Comparison of ENCODE assay signal across 14 mouse cellular contexts in genomic region chr5:9345038-9345617, GRCm38 (mm10).
DNase-seq lines count a peak whose midpoint lies in the region; ATAC-seq lines count a peak whose summit lies in the region.
"Had no signal": no experiment of that assay in that cellular context is flagged by ENCODE, and none has a peak within 500 bp of the region (broad histone marks: within the 10 kb centered on the region; RNA-seq: fewer than 3 reads in every experiment).

No protein-coding gene starts in this region.

- no peak overlapping the region for H3K4me3 ChIP-seq in limb, embryonic 13.5 days
- no peak overlapping the region for H3K4me3 ChIP-seq in limb, embryonic 10.5 days
- no peak overlapping the region for H3K4me3 ChIP-seq in hindbrain, embryonic 14.5 days (replicated peaks; ENCODE audit: low read length)
- H3K4me3 ChIP-seq in neural tube, embryonic 15.5 days (replicated peaks), result no peak overlapping the region
- H3K4me3 ChIP-seq: embryonic facial prominence, embryonic 13.5 days had no signal

- ATAC-seq in limb, embryonic 13.5 days (ENCODE audit: low FRiP score, low read depth), result peak; percentile 48; the same call in 1 of the 2 replicates
- ATAC-seq in common myeloid progenitor, adult 5-6 weeks (replicated peaks; ENCODE audit: low read depth, poor library complexity, severe bottlenecking), result peak; percentile 51
- peak; percentile 65; the same call in 1 of the 2 replicates for ATAC-seq in hindbrain, embryonic 14.5 days (ENCODE audit: low FRiP score)
- peak; percentile 58 for ATAC-seq in neural tube, embryonic 15.5 days (ENCODE audit: low FRiP score)
- ATAC-seq: Patski had no signal

- H3K9me3 ChIP-seq in limb, embryonic 13.5 days, result no peaks in the 10 kb centered on the region
- no peaks in the 10 kb centered on the region for H3K9me3 ChIP-seq in limb, embryonic 10.5 days (replicated peaks)
- H3K9me3 ChIP-seq in hindbrain, embryonic 14.5 days (ENCODE audit: control insufficient read depth, low read length), result no peaks in the 10 kb centered on the region
- H3K9me3 ChIP-seq in neural tube, embryonic 15.5 days (replicated peaks), result no peaks in the 10 kb centered on the region
- H3K9me3 ChIP-seq: embryonic facial prominence, embryonic 13.5 days had no signal

- no peaks in the 10 kb centered on the region for H3K4me1 ChIP-seq in limb, embryonic 13.5 days
- no peaks in the 10 kb centered on the region for H3K4me1 ChIP-seq in limb, embryonic 10.5 days
- peaks cover 26% of the 10 kb centered on the region for H3K4me1 ChIP-seq in hindbrain, embryonic 14.5 days (replicated peaks; ENCODE audit: control insufficient read depth, insufficient read depth, low read length)
- H3K4me1 ChIP-seq in neural tube, embryonic 15.5 days, result peaks cover 19% of the 10 kb centered on the region
- H3K4me1 ChIP-seq: embryonic facial prominence, embryonic 13.5 days had no signal

- H3K36me3 ChIP-seq in limb, embryonic 13.5 days, result no peaks in the 10 kb centered on the region
- H3K36me3 ChIP-seq in limb, embryonic 10.5 days, result no peaks in the 10 kb centered on the region
- no peaks in the 10 kb centered on the region for H3K36me3 ChIP-seq in hindbrain, embryonic 14.5 days (replicated peaks; ENCODE audit: control insufficient read depth, insufficient read depth)
- H3K36me3 ChIP-seq in neural tube, embryonic 15.5 days, result no peaks in the 10 kb centered on the region
- H3K36me3 ChIP-seq: embryonic facial prominence, embryonic 13.5 days had no signal

- 70% methylated on average over 10 of the region's 10 CpGs for WGBS in limb, embryonic 13.5 days
- 91% methylated on average over 10 of the region's 10 CpGs for WGBS in limb, embryonic 10.5 days
- WGBS in hindbrain, embryonic 14.5 days, result 38% methylated on average over 10 of the region's 10 CpGs
- WGBS in neural tube, embryonic 15.5 days, result 40% methylated on average over 10 of the region's 10 CpGs

- no peak overlapping the region for H3K27ac ChIP-seq in limb, embryonic 13.5 days
- H3K27ac ChIP-seq in limb, embryonic 10.5 days, result no peak overlapping the region
- peak overlapping the region; percentile 84 for H3K27ac ChIP-seq in hindbrain, embryonic 14.5 days
- H3K27ac ChIP-seq in neural tube, embryonic 15.5 days (replicated peaks), result peak overlapping the region; percentile 74
- H3K27ac ChIP-seq: embryonic facial prominence, embryonic 13.5 days had no signal

- DNase-seq in limb, embryonic 10.5 days (ENCODE audit: low spot score), result no peak
- peak; percentile 42 for DNase-seq in hindbrain, embryonic 14.5 days (ENCODE audit: low spot score)
- no peak for DNase-seq in embryo, embryonic 10.5 days (ENCODE audit: low spot score)
- DNase-seq in thymus, postnatal 36 days, result no peak
- DNase-seq in lung, postnatal 25 days (ENCODE audit: low spot score), result no peak
- DNase-seq: adrenal gland, postnatal 14 days; gastrocnemius, postnatal 25 days; kidney, adult 9 months; layer of hippocampus, postnatal 36 days had no signal

- H3K4me2 ChIP-seq in limb, embryonic 13.5 days (replicated peaks), result no peak overlapping the region
- H3K4me2 ChIP-seq in hindbrain, embryonic 14.5 days (replicated peaks), result no peak overlapping the region
- 0 out of 2 replicates have a peak overlapping the region, but pooled peaks have one; percentile 2 for H3K4me2 ChIP-seq in neural tube, embryonic 15.5 days
- H3K4me2 ChIP-seq: embryonic facial prominence, embryonic 13.5 days had no signal

- no peaks in the 10 kb centered on the region for H3K27me3 ChIP-seq in limb, embryonic 13.5 days
- H3K27me3 ChIP-seq in limb, embryonic 10.5 days (ENCODE audit: low read depth, poor library complexity, severe bottlenecking), result no peaks in the 10 kb centered on the region
- H3K27me3 ChIP-seq in hindbrain, embryonic 14.5 days (ENCODE audit: control insufficient read depth, insufficient read depth, low read length), result no peaks in the 10 kb centered on the region
- H3K27me3 ChIP-seq in neural tube, embryonic 15.5 days (replicated peaks), result no peaks in the 10 kb centered on the region
- H3K27me3 ChIP-seq: embryonic facial prominence, embryonic 13.5 days; Patski had no signal

- no peak overlapping the region for H3K9ac ChIP-seq in limb, embryonic 13.5 days
- H3K9ac ChIP-seq in hindbrain, embryonic 14.5 days, result peak overlapping the region; percentile 1; the same call in 1 of the 2 replicates
- H3K9ac ChIP-seq in neural tube, embryonic 15.5 days (replicated peaks), result no peak overlapping the region
- H3K9ac ChIP-seq: embryonic facial prominence, embryonic 13.5 days had no signal

Comparison
In these comparisons a context has a peak if more than half of its experiments do, and no peak if none do; other contexts are left out.
1. H3K27ac ChIP-seq: peak in hindbrain, embryonic 14.5 days (single experiment) and neural tube, embryonic 15.5 days (single experiment); none in limb, embryonic 13.5 days (single experiment) and limb, embryonic 10.5 days (single experiment).
2. Peak in every context shown above with its lines, with median percentiles within 50 percentile points of each other: ATAC-seq.